Mouse (Mus musculus) spleen, adult 12 weeks (tissue): ENCODE results near the gene C9orf72.
"Not testable (repeated sequence)": the region's sequence is repeated elsewhere in the genome, so short reads cannot be mapped to it uniquely, and the experiment has no call there.

Experiments
- DNase-seq: peaks from one replicate; pipeline ENCODE4 v3.0.0; 2022; ENCODE audit warnings: low spot score

Gene C9orf72

GRCm38 (mm10) chr4:35225734-35226495 lies at the start of gene C9orf72:
TSS of gene C9orf72 (minus strand) at chr4:35226175.
- peak; percentile 91 for DNase-seq

GRCm38 (mm10) chr4:35259006-35259405 lies 33.0 kb upstream of the C9orf72 start:
- no peak for DNase-seq

GRCm38 (mm10) chr4:35244023-35244422 lies 18.0 kb upstream of the C9orf72 start:
- no peak for DNase-seq

GRCm38 (mm10) chr4:35241735-35242134 lies 15.8 kb upstream of the C9orf72 start:
- DNase-seq = no peak

- no peak for DNase-seq
Observed at GRCm38 (mm10) chr4:35238696-35239095, 12.7 kb upstream of the C9orf72 start.

- not testable (repeated sequence) for DNase-seq
Observed at GRCm38 (mm10) chr4:35238240-35238639, 12.3 kb upstream of the C9orf72 start.

- no peak for DNase-seq
Observed at GRCm38 (mm10) chr4:35236313-35236712, 10.3 kb upstream of the C9orf72 start.

GRCm38 (mm10) chr4:35228260-35228659 lies 2.3 kb upstream of the C9orf72 start:
- no peak for DNase-seq

- DNase-seq = no peak
Observed at GRCm38 (mm10) chr4:35226496-35226992, 569 bp upstream of the C9orf72 start.

- peak; percentile 17 for DNase-seq
Observed at GRCm38 (mm10) chr4:35225141-35225733, 738 bp downstream of the C9orf72 start.

- DNase-seq = no peak
Observed at GRCm38 (mm10) chr4:35224101-35224500, 1.9 kb downstream of the C9orf72 start.

GRCm38 (mm10) chr4:35223376-35223988 lies 2.5 kb downstream of the C9orf72 start:
- no peak for DNase-seq

GRCm38 (mm10) chr4:35221903-35222302 lies 4.1 kb downstream of the C9orf72 start:
- no peak for DNase-seq

- no peak for DNase-seq
Observed at GRCm38 (mm10) chr4:35221131-35221530, 4.8 kb downstream of the C9orf72 start.

- no peak for DNase-seq
Observed at GRCm38 (mm10) chr4:35220108-35220731, 5.8 kb downstream of the C9orf72 start.

GRCm38 (mm10) chr4:35204659-35205058 lies 21.3 kb downstream of the C9orf72 start:
- DNase-seq = no peak

GRCm38 (mm10) chr4:35203724-35204123 lies 22.3 kb downstream of the C9orf72 start:
- no peak for DNase-seq

- no peak for DNase-seq
Observed at GRCm38 (mm10) chr4:35201700-35202099, 24.3 kb downstream of the C9orf72 start.

- no peak for DNase-seq
Observed at GRCm38 (mm10) chr4:35192725-35193124, 33.2 kb downstream of the C9orf72 start.

GRCm38 (mm10) chr4:35189794-35190193 lies 36.2 kb downstream of the C9orf72 start:
- DNase-seq = no peak

- DNase-seq = no peak
Observed at GRCm38 (mm10) chr4:35187617-35188326, 38.2 kb downstream of the C9orf72 start.
